20 mouse cellular contexts compared by ENCODE assay signal in genomic region chr5:150869954-150870353, GRCm38 (mm10).
"Had no signal": no experiment of that assay in that cellular context is flagged by ENCODE, and none has a peak within 500 bp of the region (broad histone marks: within the 10 kb centered on the region; RNA-seq: fewer than 3 reads in every experiment).

No protein-coding gene starts in this region.

- DNase-seq: liver, postnatal 0 days; lung, adult 2 months; lung, postnatal 14 days; lung, postnatal 36 days; retina, postnatal 1 day; right cerebral cortex, adult 18-20 months; right cerebral cortex, postnatal 25 days; right cerebral cortex, postnatal 4 days; thymus, adult 18-20 months; thymus, postnatal 14 days; thymus, postnatal 36 days had no signal

- H3K9ac ChIP-seq: liver, postnatal 0 days; lung, embryonic 15.5 days; midbrain, embryonic 13.5 days; midbrain, embryonic 15.5 days; neural tube, embryonic 12.5 days; stomach, embryonic 15.5 days had no signal

- H3K4me3 ChIP-seq: lung, embryonic 15.5 days; megakaryocyte, embryonic 14.5 days; midbrain, embryonic 13.5 days; midbrain, embryonic 15.5 days; neural tube, embryonic 12.5 days; stomach, embryonic 15.5 days had no signal

- H3K4me1 ChIP-seq: lung, embryonic 15.5 days; megakaryocyte, embryonic 14.5 days; midbrain, embryonic 13.5 days; midbrain, embryonic 15.5 days; neural tube, embryonic 12.5 days; stomach, embryonic 15.5 days had no signal

- H3K36me3 ChIP-seq: lung, embryonic 15.5 days; midbrain, embryonic 13.5 days; midbrain, embryonic 15.5 days; neural tube, embryonic 12.5 days; stomach, embryonic 15.5 days had no signal

- H3K9me3 ChIP-seq: lung, embryonic 15.5 days; midbrain, embryonic 13.5 days; midbrain, embryonic 15.5 days; stomach, embryonic 15.5 days had no signal

- ATAC-seq: liver, postnatal 0 days; lung, postnatal 0 days; midbrain, embryonic 13.5 days; midbrain, embryonic 15.5 days had no signal

- H3K4me2 ChIP-seq: lung, embryonic 15.5 days; midbrain, embryonic 11.5 days; midbrain, embryonic 13.5 days; midbrain, embryonic 15.5 days; neural tube, embryonic 12.5 days; stomach, embryonic 15.5 days had no signal

- H3K27me3 ChIP-seq: lung, embryonic 15.5 days; midbrain, embryonic 13.5 days; midbrain, embryonic 15.5 days; neural tube, embryonic 12.5 days; stomach, embryonic 15.5 days had no signal

- H3K27ac ChIP-seq: lung, embryonic 15.5 days; macrophage; midbrain, embryonic 13.5 days; midbrain, embryonic 15.5 days; neural tube, embryonic 12.5 days; stomach, embryonic 15.5 days had no signal
